15 mouse cellular contexts compared by ENCODE assay signal in genomic region chr3:119701467-119701866, GRCm38 (mm10).
DNase-seq lines count a peak whose midpoint lies in the region; ATAC-seq lines count a peak whose summit lies in the region.
"Had no signal": no experiment of that assay in that cellular context is flagged by ENCODE, and none has a peak within 500 bp of the region (broad histone marks: within the 10 kb centered on the region; RNA-seq: fewer than 3 reads in every experiment).

No protein-coding gene starts in this region.

- H3K9me3 ChIP-seq in intestine, embryonic 15.5 days = no peaks in the 10 kb centered on the region
- no peaks in the 10 kb centered on the region for H3K9me3 ChIP-seq in kidney, embryonic 15.5 days (replicated peaks)
- H3K9me3 ChIP-seq in liver, embryonic 16.5 days (replicated peaks; ENCODE audit: control insufficient read depth, low read length) = no peaks in the 10 kb centered on the region
- H3K9me3 ChIP-seq: embryonic facial prominence, embryonic 15.5 days; forebrain, embryonic 12.5 days; hindbrain, embryonic 13.5 days; neural tube, embryonic 12.5 days had no signal

- H3K4me2 ChIP-seq in intestine, embryonic 15.5 days (replicated peaks) = no peak overlapping the region
- no peak overlapping the region for H3K4me2 ChIP-seq in kidney, embryonic 15.5 days
- H3K4me2 ChIP-seq in liver, embryonic 16.5 days (ENCODE audit: low read depth, low read length) = no peak overlapping the region
- H3K4me2 ChIP-seq: embryonic facial prominence, embryonic 15.5 days; forebrain, embryonic 12.5 days; hindbrain, embryonic 13.5 days; neural tube, embryonic 12.5 days had no signal

- no peak overlapping the region for H3K27ac ChIP-seq in intestine, embryonic 15.5 days
- no peak overlapping the region for H3K27ac ChIP-seq in kidney, embryonic 15.5 days
- H3K27ac ChIP-seq in liver, embryonic 16.5 days (ENCODE audit: low read length) = no peak overlapping the region
- H3K27ac ChIP-seq: embryonic facial prominence, embryonic 15.5 days; forebrain, embryonic 12.5 days; hindbrain, embryonic 13.5 days; neural tube, embryonic 12.5 days had no signal

- DNase-seq in adrenal gland, postnatal 14 days = peak; percentile 6
- DNase-seq in adrenal gland, postnatal 4 days (ENCODE audit: low spot score in 2 of 2) = no peak
- no peak for DNase-seq in heart, postnatal 36 days
- DNase-seq in spleen, postnatal 14 days (ENCODE audit: low spot score in 2 of 2) = no peak
- DNase-seq: cerebellum, adult 9-10 months; retina, postnatal 1 day; thymus, postnatal 25 days had no signal

- no peaks in the 10 kb centered on the region for H3K27me3 ChIP-seq in intestine, embryonic 15.5 days (replicated peaks)
- no peaks in the 10 kb centered on the region for H3K27me3 ChIP-seq in kidney, embryonic 15.5 days
- no peaks in the 10 kb centered on the region for H3K27me3 ChIP-seq in liver, embryonic 16.5 days (ENCODE audit: control insufficient read depth, insufficient read depth, low read depth, low read length)
- H3K27me3 ChIP-seq: embryonic facial prominence, embryonic 15.5 days; forebrain, embryonic 12.5 days; hindbrain, embryonic 13.5 days; neural tube, embryonic 12.5 days had no signal

- ATAC-seq in intestine, embryonic 15.5 days = peak; percentile 92
- peak; percentile 40; the same call in 1 of the 2 replicates for ATAC-seq in kidney, embryonic 15.5 days (replicated peaks; ENCODE audit: low FRiP score)
- peak; percentile 55; the same call in 1 of the 2 replicates for ATAC-seq in liver, embryonic 16.5 days (ENCODE audit: low read depth)
- no peak for ATAC-seq in cerebellum, adult (ENCODE audit: insufficient number of reproducible peaks, low FRiP score, low TSS enrichment)

- 23% methylated on average over 3 of the region's 3 CpGs for WGBS in intestine, embryonic 15.5 days
- WGBS in kidney, embryonic 15.5 days = 39% methylated on average over 3 of the region's 3 CpGs
- 39% methylated on average over 3 of the region's 3 CpGs for WGBS in liver, embryonic 16.5 days (ENCODE audit: insufficient replicate concordance)

- no peaks in the 10 kb centered on the region for H3K36me3 ChIP-seq in intestine, embryonic 15.5 days
- no peaks in the 10 kb centered on the region for H3K36me3 ChIP-seq in kidney, embryonic 15.5 days
- no peaks in the 10 kb centered on the region for H3K36me3 ChIP-seq in liver, embryonic 16.5 days (ENCODE audit: control insufficient read depth, insufficient read depth)
- H3K36me3 ChIP-seq: embryonic facial prominence, embryonic 15.5 days; forebrain, embryonic 12.5 days; hindbrain, embryonic 13.5 days; neural tube, embryonic 12.5 days had no signal

- intact Hi-C loops in heart, postnatal 36 days (cut with DNase I) = no loop called here

- no peaks in the 10 kb centered on the region for H3K4me1 ChIP-seq in intestine, embryonic 15.5 days (replicated peaks)
- H3K4me1 ChIP-seq in kidney, embryonic 15.5 days = 0 out of 2 replicates have a peak, but pooled peaks cover 2% of the 10 kb centered on the region
- H3K4me1 ChIP-seq in liver, embryonic 16.5 days (ENCODE audit: control insufficient read depth, low read depth, low read length) = no peaks in the 10 kb centered on the region; the same call in 1 of the 2 replicates
- H3K4me1 ChIP-seq: embryonic facial prominence, embryonic 15.5 days; forebrain, embryonic 12.5 days; hindbrain, embryonic 13.5 days; neural tube, embryonic 12.5 days had no signal

- H3K9ac ChIP-seq in intestine, embryonic 15.5 days = no peak overlapping the region
- no peak overlapping the region for H3K9ac ChIP-seq in kidney, embryonic 15.5 days
- H3K9ac ChIP-seq in liver, embryonic 16.5 days (ENCODE audit: low read depth, low read length) = no peak overlapping the region
- H3K9ac ChIP-seq: embryonic facial prominence, embryonic 15.5 days; forebrain, embryonic 12.5 days; hindbrain, embryonic 13.5 days; neural tube, embryonic 12.5 days had no signal

- no peak overlapping the region for H3K4me3 ChIP-seq in intestine, embryonic 15.5 days (replicated peaks)
- no peak overlapping the region for H3K4me3 ChIP-seq in kidney, embryonic 15.5 days (replicated peaks)
- H3K4me3 ChIP-seq in liver, embryonic 16.5 days (ENCODE audit: low read depth, low read length) = no peak overlapping the region
- H3K4me3 ChIP-seq: embryonic facial prominence, embryonic 15.5 days; forebrain, embryonic 12.5 days; hindbrain, embryonic 13.5 days; neural tube, embryonic 12.5 days had no signal
